Mouse (Mus musculus): ENCODE results near the gene Ehhadh.

- TF ChIP-seq CTCF (IDR thresholded peaks at IDR 0.05), result no peak
- no peak for TF ChIP-seq EP300 (IDR thresholded peaks at IDR 0.05)
These were observed 7.5 kb upstream of the Ehhadh start for GRCm38 (mm10) chr16:21795071-21795470.
